Mouse (Mus musculus) G1E (cell line): ENCODE results near the gene Spag9.

Experiments used
- CTCF ChIP-seq: IDR thresholded peaks from 2 replicates; pipeline ENCODE4 v1.5.1; 2012; ENCODE audit warnings: low read depth, low read length, inconsistent platforms, mixed read lengths
- GATA1 ChIP-seq: IDR thresholded peaks from 2 replicates; pipeline ENCODE4 v1.6.1; 2012; ENCODE audit warnings: borderline replicate concordance, low read length, inconsistent platforms, mixed read lengths
- GATA2 ChIP-seq: IDR thresholded peaks from 2 replicates; pipeline ENCODE4 v1.6.1; 2012; ENCODE audit warnings: low read depth, low read length, inconsistent platforms, borderline replicate concordance
- POLR2AphosphoS5 ChIP-seq: IDR thresholded peaks from 2 replicates; pipeline ENCODE4 v1.6.1; 2012; ENCODE audit warnings: low read depth, low read length, inconsistent platforms; ENCODE audit not compliant: insufficient replicate concordance
- TAL1 ChIP-seq: conservative IDR thresholded peaks from 2 replicates; pipeline ENCODE4 v1.6.1; 2012; ENCODE audit warnings: low read depth, low read length, inconsistent platforms, mixed read lengths

DNA sequence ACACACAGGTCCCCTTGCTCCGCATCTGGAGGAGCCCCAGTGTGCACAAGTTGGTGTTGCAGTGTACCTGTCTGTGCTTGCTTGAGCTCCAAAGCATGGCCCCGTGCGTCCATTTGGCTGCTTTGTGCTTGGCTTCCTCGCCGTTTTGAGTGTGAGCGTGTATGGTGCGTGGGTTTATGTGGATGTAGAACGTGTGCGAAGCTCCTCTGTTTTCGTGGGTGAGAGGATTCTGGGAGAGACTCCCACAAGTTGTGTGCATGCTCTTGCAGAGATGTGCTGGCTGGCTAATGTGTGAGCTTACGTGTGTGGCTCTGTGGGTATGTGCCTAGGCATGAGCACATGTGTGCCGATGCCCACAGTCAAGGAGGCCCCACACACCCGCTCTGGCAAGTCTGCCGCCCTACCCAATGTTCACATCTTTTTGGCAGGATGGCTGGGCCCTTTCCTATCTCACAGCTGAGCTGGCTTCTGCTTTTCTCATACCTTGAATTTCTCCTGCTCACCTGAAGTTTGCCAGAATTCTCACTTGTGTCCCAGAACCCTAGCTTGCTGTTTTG, 150.2 kb downstream of the Spag9 start:
- no peak for TF ChIP-seq CTCF
- TF ChIP-seq TAL1 = no peak
- TF ChIP-seq GATA1 = no peak
- TF ChIP-seq POLR2AphosphoS5 = no peak
- no peak for TF ChIP-seq GATA2
